ENCODE assay signal across 25 mouse cellular contexts in genomic region chr5:60978693-60979092, GRCm38 (mm10).
"Had no signal": no experiment of that assay in that cellular context is flagged by ENCODE, and none has a peak within 500 bp of the region (broad histone marks: within the 10 kb centered on the region; RNA-seq: fewer than 3 reads in every experiment).

No protein-coding gene starts in this region.

- ATAC-seq: hindbrain, embryonic 16.5 days; inflammation-experienced regulatory T-cells, adult 6 months; intestine, embryonic 15.5 days; intestine, postnatal 0 days had no signal

- H3K9me3 ChIP-seq: heart, embryonic 10.5 days; heart, embryonic 12.5 days; hindbrain, embryonic 10.5 days; hindbrain, embryonic 12.5 days; intestine, embryonic 15.5 days; limb, embryonic 10.5 days; limb, embryonic 12.5 days had no signal

- H3K36me3 ChIP-seq: heart, embryonic 10.5 days; heart, embryonic 12.5 days; hindbrain, embryonic 10.5 days; hindbrain, embryonic 12.5 days; intestine, embryonic 15.5 days; limb, embryonic 10.5 days; limb, embryonic 12.5 days had no signal

- H3K9ac ChIP-seq: heart, embryonic 12.5 days; hindbrain, embryonic 12.5 days; hindbrain, embryonic 14.5 days; intestine, embryonic 15.5 days; limb, embryonic 12.5 days; liver, embryonic 14.5 days had no signal

- H3K27ac ChIP-seq: heart, embryonic 10.5 days; hindbrain, embryonic 10.5 days; hindbrain, embryonic 12.5 days; hindbrain, embryonic 14.5 days; intestine, embryonic 15.5 days; layer of hippocampus, adult 2 months; left cerebral cortex, adult 2 months; limb, embryonic 10.5 days; limb, embryonic 12.5 days; liver, embryonic 14.5 days had no signal

- H3K4me2 ChIP-seq: heart, embryonic 12.5 days; hindbrain, embryonic 12.5 days; hindbrain, embryonic 14.5 days; intestine, embryonic 15.5 days; limb, embryonic 12.5 days; liver, embryonic 11.5 days had no signal

- H3K4me1 ChIP-seq: heart, embryonic 10.5 days; heart, embryonic 12.5 days; hindbrain, embryonic 10.5 days; hindbrain, embryonic 12.5 days; intestine, embryonic 15.5 days; limb, embryonic 10.5 days; limb, embryonic 12.5 days had no signal

- DNase-seq: gastrocnemius, postnatal 10 days; gastrocnemius, postnatal 25 days; heart, adult 18-20 months; heart, postnatal 10 days; heart, postnatal 4 days; kidney, adult 18-20 months; kidney, postnatal 10 days; kidney, postnatal 25 days; kidney, postnatal 4 days; liver had no signal

- H3K4me3 ChIP-seq: heart, embryonic 10.5 days; heart, embryonic 12.5 days; hindbrain, embryonic 10.5 days; hindbrain, embryonic 12.5 days; intestine, embryonic 15.5 days; layer of hippocampus, adult 2 months; left cerebral cortex, adult 2 months; limb, embryonic 10.5 days; limb, embryonic 12.5 days had no signal

- H3K27me3 ChIP-seq: heart, embryonic 12.5 days; hindbrain, embryonic 12.5 days; intestine, embryonic 15.5 days; limb, embryonic 12.5 days had no signal
